Mouse (Mus musculus): ENCODE results near the gene Csgalnact2.

Gene Csgalnact2

GRCm38 (mm10) chr6:118134461-118134860 lies 4.5 kb downstream of the Csgalnact2 start:
- DNase-seq (ENCODE audit: low spot score) = no peak

GRCm38 (mm10) chr6:118130022-118130421 lies 8.9 kb downstream of the Csgalnact2 start:
- DNase-seq (ENCODE audit: low spot score) = no peak

DNA sequence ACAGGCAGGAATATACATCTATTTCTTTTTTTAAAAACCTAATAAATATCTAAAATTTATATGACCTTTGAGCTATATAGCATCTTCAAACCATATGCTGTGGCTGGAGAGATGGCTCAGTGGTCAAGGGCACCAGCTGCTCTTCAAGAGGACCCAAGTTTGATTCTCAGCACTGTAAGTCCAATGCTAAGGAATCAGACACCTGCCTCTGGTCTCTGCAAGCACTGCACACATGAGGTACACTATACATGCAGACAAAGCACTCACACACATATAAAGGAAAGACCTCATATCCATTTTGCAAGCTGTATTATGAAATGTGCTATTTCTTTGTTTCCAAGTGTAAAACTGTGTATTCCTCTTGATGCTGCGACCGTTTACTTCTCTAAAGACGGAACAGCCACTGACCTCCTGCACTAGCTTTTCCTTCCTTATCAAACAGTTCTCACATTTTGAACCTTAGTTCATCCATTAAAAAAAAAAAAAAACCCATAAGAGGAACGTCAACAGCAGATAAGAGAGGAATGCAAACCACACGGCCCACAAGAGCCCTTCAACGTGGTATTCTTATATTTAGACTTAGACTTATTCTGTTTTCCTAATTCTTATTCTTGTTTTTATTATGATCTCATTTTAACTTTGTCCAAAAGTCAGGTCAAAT lies 11.0 kb downstream of the Csgalnact2 start:
- DNase-seq (ENCODE audit: low spot score) = no peak

GRCm38 (mm10) chr6:118127198-118127597 lies 11.7 kb downstream of the Csgalnact2 start:
- no peak for DNase-seq (ENCODE audit: low spot score)

DNA sequence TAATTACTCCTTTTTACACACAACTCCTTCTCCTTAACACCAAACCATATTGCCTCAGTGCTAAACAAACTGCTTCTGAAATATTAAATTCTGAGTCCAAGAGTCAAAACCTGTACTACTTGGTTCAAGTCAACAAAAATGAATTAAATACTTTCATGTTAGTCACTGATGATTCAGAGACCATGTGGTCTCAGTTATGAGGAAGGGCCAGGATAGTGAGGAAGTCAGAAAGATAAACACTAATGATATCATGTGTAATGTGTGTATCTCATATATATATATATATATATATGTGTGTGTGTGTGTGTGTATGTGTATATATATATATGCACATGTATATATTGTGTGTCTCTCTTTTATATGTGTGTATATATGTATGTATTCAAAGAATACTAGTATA lies 12.4 kb downstream of the Csgalnact2 start:
- no peak for DNase-seq (ENCODE audit: low spot score)

GRCm38 (mm10) chr6:118122767-118123166 lies 16.2 kb downstream of the Csgalnact2 start:
- no peak for DNase-seq (ENCODE audit: low spot score)

- no peak for DNase-seq (ENCODE audit: low spot score)
These were observed 27.1 kb downstream of the Csgalnact2 start for GRCm38 (mm10) chr6:118111810-118112209.

DNA sequence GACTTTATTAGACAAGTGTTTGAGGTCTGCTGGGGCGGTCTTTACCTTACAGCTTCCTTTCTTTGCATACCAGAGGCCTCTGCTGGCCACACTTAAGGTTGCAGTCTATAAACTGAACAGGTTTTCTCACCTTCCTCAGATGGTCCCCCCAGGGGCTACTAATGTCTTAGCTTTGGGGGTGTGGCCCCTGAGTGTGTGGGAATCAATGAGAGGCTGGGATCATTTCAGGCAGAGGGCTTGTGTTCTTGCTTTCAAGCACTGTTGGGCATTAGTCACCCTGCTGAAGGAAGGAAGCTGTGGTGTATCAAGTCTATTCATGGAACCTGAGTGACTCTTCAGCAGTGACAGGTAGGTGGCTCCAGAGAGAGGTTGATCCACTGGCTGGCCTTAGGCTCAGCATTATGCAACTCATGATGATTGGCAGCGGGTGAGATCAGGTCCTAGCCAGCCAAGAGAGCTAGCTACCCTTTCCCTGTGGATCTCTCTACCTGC lies 39.6 kb downstream of the Csgalnact2 start:
- no peak for DNase-seq (ENCODE audit: low spot score)

GRCm38 (mm10) chr6:118097765-118098365 lies 41.1 kb downstream of the Csgalnact2 start:
- no peak for DNase-seq (ENCODE audit: low spot score)

DNA sequence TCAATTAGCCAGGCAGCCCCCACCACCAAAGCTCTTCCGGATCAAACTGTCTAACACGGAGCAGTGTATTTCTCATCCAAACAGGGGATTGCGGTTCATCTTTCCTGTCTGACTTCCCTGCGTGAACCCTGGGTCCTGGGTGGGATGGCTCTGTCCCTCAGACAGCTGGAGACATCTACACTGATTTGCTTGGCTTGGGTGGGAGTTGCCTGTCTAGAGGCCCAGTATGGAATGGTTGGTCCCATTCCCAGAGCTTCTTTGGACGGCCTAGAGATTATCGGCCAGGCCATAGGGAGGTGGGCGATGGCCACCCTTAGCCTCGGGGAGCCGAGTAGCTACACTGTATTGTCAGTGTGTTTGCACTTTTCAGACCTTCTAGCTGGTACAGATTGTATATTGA lies 48.1 kb downstream of the Csgalnact2 start:
- DNase-seq (ENCODE audit: low spot score) = no peak

- no peak for DNase-seq (ENCODE audit: low spot score)
These were observed 50.0 kb downstream of the Csgalnact2 start for GRCm38 (mm10) chr6:118088750-118089440.

DNA sequence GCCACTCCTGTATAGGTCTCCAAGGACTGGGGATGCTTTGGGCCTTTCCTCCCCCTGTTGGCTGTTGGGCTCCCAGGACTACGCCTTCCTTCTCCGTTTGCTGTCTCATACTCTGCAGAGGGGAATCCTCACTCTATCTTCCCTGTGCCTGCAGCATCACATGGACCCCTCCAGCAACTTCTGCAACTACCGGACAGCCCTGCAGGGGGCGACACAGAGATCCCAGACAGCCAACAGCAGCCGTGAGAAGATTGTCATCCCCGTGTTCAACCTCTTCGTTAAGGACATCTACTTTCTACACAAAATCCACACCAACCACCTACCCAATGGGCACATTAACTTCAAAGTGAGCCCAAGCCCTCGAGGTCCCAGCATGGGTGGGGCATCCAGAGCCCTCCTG lies 51.0 kb downstream of the Csgalnact2 start:
- no peak for DNase-seq (ENCODE audit: low spot score)

DNA sequence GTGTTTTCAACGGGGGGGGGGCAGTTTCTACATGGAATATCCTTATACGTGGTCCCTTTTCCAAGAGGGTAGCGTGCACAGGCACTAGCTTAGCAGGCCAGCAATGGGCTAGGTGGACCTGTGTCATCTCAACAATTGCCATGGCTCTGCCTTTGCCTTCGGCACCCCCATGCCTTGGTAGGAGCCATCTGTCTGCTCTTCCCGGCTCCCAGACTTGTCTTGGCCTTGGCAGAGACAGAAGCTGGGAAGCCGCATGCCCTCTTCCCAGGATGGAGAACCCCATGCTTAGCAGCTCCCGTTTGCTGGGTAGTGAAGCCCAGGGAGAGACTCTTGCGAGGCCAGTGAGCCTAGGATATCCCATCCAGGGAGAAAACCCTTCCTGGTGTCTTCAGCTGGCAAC lies 54.3 kb downstream of the Csgalnact2 start:
- no peak for DNase-seq (ENCODE audit: low spot score)

DNA sequence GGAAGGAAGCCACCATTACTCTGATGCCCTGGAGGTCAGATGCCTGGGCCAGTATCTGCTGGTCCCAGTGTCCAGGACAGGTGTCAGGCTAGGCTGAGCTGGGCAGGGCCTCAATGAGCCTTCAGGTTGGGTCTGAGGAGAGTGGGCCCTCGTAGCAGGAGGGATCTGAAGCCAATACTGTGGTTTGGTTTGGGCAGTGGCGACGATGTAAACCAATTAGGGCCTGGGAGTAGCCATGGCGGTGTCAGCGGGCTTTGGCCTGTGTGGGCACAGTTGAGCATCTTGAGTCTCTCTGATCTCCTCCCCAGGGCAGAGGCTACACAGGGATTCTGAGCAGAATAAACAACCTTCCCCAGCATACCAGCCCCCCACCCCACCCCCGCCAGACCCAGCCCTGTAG lies 55.3 kb downstream of the Csgalnact2 start:
- no peak for DNase-seq (ENCODE audit: low spot score)

DNA sequence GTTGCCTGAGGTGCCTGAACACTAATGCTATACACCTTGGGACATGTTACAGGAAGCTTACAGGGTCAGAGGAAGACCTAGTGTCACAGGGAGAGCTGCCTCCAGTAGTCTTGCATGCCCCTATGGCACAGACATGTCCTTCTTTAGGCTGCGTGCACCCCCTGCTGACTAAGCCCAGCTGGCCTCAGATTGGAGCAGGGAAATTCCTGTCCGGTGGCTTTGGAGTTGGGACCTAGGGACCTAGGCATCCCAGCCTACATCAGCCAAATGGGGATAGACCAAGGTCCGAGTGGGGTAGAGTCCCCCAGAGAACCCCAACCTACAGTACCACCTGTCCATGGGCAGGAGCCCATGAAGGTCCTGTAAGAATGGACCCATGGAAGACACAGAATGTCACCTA lies 56.6 kb downstream of the Csgalnact2 start:
- DNase-seq (ENCODE audit: low spot score) = no peak

- no peak for DNase-seq (ENCODE audit: low spot score)
These were observed 58.2 kb downstream of the Csgalnact2 start for GRCm38 (mm10) chr6:118080711-118081110.

DNA sequence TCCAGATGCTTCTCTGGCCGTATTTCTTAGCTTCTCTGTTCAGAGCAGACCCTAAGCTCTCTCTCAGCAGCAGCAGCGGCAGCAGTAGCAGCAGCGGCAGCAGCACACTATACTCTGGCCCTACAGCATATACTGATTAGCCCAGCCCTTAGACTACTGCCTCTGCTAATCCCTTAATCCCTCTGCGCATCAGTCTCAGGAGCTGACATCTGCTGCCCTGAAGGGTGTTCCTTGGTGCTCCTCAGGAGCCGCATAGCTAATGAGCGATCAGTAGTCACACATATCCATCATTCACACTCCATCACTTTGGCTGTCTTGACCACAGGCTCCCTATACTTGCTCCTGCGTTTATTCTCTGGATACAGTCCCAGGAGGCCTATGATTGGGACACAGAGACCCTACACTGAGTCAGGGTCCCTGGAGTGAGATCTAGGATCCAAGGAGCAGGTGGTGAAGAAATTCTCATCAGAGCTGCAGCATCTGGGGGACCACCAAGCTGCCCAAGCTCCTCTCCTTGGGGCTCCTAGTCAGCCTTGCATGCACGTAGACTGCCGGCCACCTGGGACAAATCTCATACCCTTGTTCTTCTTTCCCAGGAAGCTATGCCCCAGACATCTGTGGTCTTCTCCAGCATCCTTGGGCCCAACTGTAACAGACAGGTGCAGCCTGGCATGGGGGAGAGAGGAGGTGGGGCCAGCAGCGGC lies 59.0 kb downstream of the Csgalnact2 start:
- DNase-seq (ENCODE audit: low spot score) = no peak

DNA sequence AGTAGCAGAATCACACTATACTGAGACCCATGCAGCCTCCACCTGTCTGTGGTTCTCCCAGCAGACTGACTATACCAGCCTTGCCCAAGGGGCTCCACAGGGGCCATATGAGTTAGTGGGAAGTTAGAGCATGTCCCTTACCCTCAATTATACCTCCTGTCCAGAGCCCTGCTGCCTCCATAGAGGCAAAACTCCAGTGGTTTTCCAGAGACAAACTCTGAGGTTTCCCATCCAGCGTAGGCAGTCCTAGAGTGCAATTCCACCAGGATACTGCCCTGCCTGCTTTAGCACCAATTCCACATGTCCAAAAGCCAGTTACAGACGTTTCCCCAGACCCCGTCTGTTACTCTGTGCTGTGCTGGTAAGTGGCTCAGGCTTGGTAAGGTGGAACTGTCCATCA lies 59.6 kb downstream of the Csgalnact2 start:
- no peak for DNase-seq (ENCODE audit: low spot score)

DNA sequence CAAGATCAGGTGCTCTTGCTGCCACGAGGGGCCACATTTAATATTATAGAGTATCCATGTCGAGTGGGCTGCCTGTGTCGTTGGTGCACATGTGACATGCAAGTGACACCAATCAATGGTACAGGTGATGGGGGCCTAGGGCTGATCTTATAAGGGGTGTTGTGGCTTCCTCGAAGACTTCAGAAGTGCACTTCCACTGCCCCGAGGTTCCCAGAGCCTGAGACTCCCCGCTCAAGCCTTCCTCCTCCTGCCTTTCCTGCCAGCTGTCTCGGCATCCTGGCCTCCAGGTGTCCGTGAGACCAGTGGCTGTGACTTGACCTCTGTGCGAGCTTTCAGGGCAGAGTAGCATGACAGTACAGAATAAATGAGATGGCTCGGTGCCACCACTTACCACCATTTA lies 60.2 kb downstream of the Csgalnact2 start:
- DNase-seq (ENCODE audit: low spot score) = no peak

DNA sequence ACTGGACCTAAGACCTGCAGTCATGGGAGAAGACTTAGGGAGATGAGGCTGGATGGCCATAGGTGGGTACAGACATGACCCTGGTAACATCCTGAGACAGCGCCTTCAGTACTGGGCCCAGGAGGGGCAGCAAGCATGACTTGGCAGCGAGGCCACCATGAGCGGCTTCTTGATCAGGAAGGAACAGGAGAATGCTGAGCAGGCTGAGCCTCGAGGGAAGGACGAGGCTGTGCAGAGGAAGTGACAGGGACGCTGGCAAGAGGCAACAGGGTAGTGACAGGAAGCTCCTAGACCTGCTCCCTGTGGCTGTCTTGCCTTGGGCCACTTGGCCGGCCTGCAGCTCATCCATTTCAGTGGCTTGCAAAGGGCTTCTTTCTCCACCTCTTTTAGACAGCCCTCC lies 61.5 kb downstream of the Csgalnact2 start:
- DNase-seq (ENCODE audit: low spot score) = no peak

DNA sequence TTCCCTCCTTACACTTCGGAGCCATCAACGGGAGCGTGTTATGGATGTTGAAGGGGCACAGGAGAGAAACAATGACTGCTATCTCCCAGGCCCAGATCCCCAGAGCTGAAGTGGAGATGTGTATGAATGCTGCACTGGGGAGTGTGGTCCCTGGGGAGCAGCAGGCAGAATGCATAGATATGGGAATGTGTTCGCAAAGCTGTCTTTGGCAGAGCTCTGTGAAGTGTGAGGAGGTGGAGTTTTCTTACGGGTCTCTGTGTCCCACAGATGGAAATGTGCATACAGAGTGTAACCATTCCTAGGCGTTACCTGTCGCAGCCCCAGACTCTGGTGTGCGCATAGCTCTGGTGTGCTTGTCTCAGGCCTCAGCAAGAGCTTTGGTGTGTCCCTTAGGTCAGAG lies 62.2 kb downstream of the Csgalnact2 start:
- no peak for DNase-seq (ENCODE audit: low spot score)

DNA sequence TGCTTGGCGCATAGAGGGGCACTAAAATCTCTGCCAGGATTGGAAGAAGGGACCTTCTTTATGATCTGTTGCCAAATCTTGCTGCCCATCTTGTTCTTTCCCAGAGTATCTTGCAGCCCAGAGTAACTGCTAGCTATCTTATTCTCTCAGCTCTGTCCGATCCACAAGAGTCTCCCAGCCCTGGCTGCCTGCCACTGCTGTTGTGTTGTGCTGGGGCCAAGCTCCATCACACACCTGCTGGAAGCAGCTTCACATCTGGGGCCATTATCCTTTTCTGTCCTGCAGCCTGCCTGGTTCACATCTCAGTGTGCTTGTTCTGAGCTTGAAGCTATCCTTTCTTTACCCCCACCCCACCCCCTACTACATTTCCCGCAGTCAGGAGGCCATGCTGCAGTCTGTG lies 62.7 kb downstream of the Csgalnact2 start:
- no peak for DNase-seq (ENCODE audit: low spot score)

- no peak for DNase-seq (ENCODE audit: low spot score)
These were observed 64.8 kb downstream of the Csgalnact2 start for GRCm38 (mm10) chr6:118074151-118074550.

Measured in testis, postnatal 14 days (tissue).